Mouse (Mus musculus) ovary, adult 18-20 months (tissue): ENCODE measurements at regions not wholly inside any gene's neighbourhood (a gene's known extent, or its start where the extent isn't known, plus 50 kb on each side); places are given as distances from the start of the nearest gene placed in this dataset.

Experiments used
- DNase-seq: peaks from one replicate; pipeline ENCODE4 v3.0.0; 2022; ENCODE audit warnings: low spot score, mixed read lengths

- no peak for DNase-seq
Observed at GRCm38 (mm10) chr10:37322310-37322709, 183.6 kb upstream of the Marcks start.

GRCm38 (mm10) chr10:37321171-37321570 is 182.5 kb upstream of the Marcks start:
- DNase-seq: no peak

DNA sequence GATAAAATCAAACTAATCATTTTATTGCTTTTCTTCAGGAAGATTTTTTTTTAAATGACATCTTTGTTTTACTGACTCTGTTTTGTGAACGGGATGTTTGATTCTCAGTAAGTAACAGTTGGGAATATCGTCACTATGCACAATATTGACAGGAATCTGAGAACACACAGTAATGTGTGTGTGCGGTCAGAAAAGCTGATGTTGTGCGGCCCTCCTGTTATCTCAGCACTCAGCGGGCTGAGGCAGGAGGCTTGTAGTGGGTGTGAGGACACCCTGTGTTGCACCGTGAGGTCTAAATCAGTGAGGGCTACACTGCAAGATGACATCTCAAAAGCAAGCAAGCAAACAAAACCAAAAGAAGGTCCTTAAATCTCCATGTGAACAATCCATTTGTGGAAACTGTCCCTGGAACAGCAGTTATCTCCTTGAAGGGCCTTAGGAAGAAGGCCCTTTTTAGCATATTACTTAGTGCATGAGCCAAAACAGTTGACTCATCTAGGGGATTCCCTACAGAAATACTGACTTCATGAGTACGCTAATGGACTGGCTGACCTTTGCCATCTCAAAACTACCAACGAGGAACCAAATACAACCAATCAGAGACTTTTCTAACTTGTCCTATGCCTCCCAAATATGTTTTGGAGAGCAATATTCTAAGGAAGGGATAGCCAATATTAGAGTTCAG is 181.2 kb upstream of the Marcks start:
- DNase-seq: no peak

GRCm38 (mm10) chr10:37316701-37317100 is 178.0 kb upstream of the Marcks start:
- DNase-seq: no peak

DNA sequence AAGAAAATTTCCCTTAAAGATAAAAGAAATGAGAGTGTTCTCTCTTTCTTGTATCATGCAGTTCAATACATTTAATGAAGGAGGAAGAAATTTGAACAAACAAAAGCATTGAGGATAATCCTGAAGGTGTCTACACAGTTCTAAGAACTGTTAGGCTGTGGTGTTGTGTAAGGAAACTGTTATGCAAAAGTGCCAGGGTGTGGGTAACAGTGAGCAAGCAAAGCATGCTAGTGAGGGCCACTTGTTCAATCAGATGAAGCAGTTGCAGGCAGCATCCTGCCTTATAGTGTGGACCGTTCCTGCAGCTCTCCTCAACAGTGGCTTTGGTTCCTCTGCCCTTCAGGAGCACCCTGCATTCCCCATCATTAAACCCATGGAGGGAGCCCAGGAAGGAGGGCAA is 177.1 kb upstream of the Marcks start:
- DNase-seq: no peak

DNA sequence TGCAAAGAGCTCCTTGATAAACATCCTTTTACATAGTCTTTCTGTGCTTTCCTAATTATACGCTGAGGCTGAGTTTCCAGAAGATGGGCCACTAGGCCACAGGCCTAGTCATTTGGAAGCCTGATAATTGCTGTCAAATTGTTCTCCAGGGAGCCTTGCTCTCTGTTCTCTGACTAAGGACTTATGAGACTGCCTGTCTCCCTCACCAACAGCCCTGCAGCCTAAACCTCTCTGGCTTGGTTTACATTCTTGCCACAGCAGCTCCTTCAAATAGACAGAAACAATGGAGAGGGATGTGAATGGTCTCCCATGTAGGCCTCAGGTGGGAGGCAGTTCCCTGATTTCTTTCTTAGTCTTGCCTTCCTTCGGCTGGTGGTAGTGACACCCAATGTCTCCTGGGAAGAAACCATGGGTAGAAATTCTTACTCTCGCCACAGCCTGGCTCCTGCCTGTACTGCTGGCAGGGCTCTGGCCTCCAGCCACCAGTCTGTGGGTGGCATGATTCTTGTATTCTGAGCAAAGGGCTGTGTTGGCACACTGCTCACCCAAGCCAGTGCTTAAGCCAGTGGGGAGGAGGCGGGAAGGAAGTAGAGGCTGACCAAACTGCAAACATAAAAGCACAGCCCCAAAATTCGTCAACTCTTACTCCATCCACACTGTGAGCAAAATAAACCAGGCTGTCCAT is 176.2 kb upstream of the Marcks start:
- peak; percentile 60 for DNase-seq

DNA sequence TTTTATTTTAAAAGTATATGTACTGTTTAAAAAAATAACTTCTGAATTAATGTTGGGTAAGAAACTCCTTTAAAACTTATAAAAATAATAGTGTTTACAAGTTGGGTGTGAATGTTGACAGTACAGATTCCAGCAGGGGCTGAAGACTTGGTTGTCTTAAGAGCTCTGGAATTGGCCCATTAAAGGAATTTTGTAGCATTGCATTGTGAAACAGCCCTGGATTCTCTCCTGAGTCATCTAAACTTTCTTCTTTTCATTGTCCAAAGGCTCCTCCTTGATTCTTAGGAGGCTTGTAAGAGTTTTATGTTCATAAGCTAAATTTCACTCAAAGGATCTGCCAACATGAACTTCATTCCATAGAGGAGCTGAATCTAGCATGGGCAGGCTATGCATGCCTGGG is 174.7 kb upstream of the Marcks start:
- no peak for DNase-seq

GRCm38 (mm10) chr10:37310266-37310945 is 171.7 kb upstream of the Marcks start:
- DNase-seq: no peak

- DNase-seq: no peak
Observed at GRCm38 (mm10) chr10:37304656-37305055, 165.9 kb upstream of the Marcks start.

DNA sequence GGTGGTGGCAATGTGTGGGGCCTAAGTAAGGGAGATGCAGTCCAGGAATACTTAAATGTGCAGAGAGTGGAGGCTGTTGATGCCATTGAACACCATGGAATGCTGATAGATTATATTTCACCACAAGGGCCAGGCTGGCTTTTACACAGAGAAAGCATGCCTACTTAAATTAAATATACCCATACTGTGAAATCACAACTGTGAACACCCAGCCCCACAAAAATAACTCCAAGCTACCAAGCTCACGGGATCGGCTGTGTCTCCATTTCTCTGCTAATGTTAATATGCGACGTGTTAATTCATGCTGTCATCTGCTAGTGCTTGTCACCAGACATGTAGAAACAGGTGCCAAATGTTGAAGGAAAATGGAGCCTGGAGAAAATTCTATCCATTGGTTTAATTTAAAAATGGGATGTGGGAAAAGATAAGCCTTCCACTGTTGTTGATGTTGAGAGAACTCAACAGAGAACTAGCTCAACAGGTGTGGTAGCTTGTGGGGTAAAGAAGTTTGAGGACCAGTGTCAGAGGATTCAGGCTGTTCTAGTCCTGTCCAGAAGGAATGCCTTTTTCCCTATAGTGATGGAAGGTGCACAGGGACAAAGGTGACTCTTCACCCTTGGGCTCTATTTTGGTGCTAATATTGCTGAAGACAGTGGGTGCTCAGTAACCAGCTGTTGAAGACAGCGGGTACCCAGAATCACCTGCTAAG is 161.6 kb upstream of the Marcks start:
- no peak for DNase-seq

DNA sequence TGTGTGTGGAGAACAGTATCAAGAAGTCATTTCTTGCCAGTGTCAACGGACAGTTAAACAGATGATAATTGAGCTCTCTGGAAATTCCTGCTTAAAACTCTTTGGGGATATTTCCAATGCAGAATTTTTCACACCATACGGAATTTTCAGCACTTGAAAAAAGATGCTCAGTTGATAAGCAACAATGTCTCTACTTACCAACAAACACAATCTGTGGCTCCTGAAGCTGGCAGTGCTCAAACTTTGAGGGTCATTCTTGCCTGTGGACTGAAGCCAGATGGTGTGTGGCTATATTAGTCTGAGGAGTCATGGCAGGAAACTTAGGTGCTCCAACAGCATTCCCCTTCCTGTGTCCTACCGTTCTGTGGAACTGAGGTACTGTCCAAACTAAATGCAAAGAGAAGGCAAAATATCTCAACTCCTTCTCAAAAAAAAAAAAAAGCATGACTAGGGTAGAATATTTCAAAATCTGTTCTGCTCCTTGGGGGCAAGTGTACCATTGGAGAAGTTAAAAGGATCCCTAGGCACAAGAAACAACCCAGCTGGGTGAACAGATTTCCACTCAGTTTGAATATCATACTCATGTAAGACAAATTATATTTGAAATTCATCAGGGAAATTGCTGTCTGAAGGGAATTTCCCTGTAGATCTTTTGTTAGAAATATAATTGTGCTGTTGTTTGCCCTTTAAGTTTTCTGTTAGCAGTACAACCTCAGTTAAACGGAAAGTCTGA is 160.1 kb upstream of the Marcks start:
- DNase-seq: no peak

GRCm38 (mm10) chr10:37294231-37294630 is 155.5 kb upstream of the Marcks start:
- DNase-seq: no peak

DNA sequence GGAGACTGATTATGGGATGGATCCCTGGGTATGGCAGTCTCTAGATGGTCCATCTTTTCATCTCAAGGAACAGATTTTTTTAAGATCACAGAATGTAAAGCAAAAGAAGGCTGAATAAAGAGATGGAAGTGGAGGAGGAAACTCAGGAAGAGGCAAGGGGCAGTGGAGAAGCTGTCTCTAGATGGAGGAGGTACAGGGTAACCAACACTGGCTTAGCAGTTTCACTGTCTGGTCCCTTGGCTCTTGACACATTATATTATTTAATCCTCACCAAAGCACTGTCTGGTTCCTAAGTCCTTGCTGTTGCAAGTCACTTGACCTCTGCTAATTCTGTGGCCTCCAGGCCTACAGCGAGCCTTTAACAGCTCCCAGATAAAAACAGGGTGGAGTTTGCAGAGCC is 154.6 kb upstream of the Marcks start:
- no peak for DNase-seq

DNA sequence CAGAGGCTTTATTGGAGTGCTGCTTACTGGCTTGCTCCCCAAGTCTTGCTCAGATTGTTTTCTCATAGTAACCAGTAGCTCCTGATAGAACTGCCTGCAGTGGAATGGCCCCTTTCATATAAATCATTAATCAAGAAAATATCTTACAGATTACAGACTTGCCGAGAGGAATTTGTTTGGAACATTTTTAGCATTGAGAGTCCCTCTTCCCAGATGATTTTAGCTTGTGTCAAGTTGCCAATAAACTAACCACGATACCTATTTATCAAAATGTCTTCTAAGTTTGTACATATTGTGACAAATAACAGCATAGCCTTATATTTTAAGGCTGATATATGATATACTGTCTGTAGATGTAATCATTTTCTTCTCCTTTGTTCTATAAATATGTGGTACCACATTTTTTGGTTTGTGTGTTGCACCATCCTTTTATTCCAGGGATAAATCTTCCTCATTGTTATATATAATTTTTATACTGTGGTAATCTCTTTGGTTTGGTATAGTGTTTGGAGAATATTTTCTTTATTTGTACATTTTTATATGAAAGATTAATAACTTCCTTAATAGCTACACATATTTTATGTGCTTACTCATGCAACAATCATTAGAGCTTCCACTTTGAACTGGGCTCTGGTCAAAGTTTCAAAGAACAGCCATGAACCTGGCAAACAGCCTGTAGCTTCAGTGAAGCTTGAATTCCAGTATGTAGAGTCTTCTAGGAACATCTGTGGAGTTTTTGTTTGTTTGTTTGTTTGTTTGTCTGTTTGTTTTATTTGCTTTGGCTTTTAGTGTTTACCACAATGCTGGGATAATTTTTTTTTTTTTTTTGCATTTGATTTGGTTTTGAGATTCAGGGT is 153.1 kb upstream of the Marcks start:
- no peak for DNase-seq

DNA sequence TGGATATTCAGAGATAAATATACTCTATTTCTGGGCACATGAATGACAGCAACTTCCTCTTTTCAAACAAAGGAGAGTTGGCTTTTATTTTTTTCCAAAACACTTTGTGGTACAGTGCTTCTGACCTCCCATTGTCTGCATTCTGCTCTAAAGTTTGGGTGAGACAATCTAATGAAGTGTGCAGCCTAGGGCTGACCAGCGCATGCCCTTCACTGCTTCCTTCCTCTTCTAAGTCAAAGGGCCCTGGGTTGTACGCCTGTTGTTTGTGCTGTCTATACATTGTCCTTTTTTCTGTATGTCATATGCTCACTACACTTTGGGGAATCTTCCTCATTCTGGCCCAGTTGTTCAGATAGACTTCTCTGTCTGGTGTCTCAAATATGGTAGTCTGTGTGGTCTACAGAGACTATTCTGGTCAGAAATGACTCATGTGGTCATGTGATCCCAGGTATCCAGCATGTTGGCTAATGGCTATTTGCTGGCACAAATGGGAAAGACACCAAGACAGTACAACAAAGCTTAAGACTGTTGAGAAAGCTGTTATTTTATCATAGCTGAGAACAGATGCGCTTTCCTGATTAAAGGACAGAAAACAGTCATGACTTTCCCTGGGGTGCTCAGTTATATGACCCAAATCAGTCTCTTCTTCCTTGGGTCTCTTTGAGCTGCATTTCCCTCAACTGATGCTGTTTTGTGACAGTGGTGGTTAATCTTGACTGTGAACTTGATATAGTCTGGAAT is 151.4 kb upstream of the Marcks start:
- DNase-seq: no peak

DNA sequence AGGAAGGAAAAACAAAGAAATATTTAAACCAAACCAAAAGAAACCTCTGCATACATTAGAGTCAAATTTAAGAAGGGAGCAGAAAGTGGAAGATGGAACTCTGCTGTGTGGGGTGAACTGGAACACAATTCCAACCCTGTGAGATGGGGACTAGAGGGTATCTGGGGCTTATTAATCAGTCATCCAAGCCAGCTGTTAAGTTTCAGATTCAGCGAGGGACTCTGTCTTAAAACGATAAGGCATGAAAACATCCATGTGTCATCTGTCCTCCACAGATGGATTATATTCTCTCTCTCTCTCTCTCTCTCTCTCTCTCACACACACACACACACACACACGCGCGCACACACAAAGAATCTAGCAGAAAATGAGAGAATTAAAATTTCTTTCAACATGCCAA is 147.6 kb upstream of the Marcks start:
- DNase-seq: no peak

DNA sequence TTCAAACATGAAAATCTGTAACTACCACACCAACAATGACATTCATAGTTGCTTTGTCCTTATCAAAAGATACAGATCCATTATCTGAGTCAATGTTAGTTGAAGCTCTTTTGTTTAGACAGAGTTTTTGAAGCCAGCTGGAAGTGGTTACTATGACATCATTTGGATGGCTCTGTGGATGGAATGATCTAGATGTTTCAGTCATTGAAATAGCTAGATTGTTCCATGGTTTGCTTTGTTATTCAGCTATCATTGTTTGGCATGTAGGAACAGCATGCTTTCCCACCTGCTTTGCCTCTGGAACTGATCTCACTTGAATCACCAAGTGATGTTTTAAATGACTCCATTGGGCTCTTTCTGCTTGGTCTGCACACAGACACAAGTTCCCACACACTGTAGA is 144.2 kb upstream of the Marcks start:
- no peak for DNase-seq

- DNase-seq: no peak
Observed at GRCm38 (mm10) chr10:37280823-37281222, 142.1 kb upstream of the Marcks start.

- no peak for DNase-seq
Observed at GRCm38 (mm10) chr10:37280150-37280820, 141.6 kb upstream of the Marcks start.

- DNase-seq: no peak
Observed at GRCm38 (mm10) chr10:37279316-37279715, 140.6 kb upstream of the Marcks start.
